Mouse (Mus musculus) CH12.LX (cell line): ENCODE results near the gene Traip.

Experiments used
- CTCF ChIP-seq, 2 experiments: IDR thresholded peaks in 1 of 2; conservative IDR thresholded peaks in 1 of 2; 2 replicates each; pipeline ENCODE4 v1.5.1; 2011 to 2012; ENCODE audit warnings: low read depth in 2 of 2, low read length in 2 of 2, improper control_type of control experiment in 1 of 2, inconsistent platforms in 1 of 2, mild to moderate bottlenecking in 1 of 2, moderate library complexity in 1 of 2
- ETS1 ChIP-seq: conservative IDR thresholded peaks from 2 replicates; pipeline ENCODE4 v1.6.1; 2012; ENCODE audit warnings: low read depth, mild to moderate bottlenecking, inconsistent platforms, low read length, improper control_type of control experiment, moderate library complexity
- HCFC1 ChIP-seq: IDR thresholded peaks from 2 replicates; pipeline ENCODE4 v1.6.1; 2012; ENCODE audit warnings: low read depth, mild to moderate bottlenecking, inconsistent platforms, low read length, improper control_type of control experiment
- JUND ChIP-seq: conservative IDR thresholded peaks from 2 replicates; pipeline ENCODE4 v1.6.1; 2011; ENCODE audit warnings: low read depth, low read length, improper control_type of control experiment
- MAX ChIP-seq: IDR thresholded peaks from 2 replicates; pipeline ENCODE4 v1.6.1; 2011; ENCODE audit warnings: low read length, improper control_type of control experiment
- POLR2A ChIP-seq: IDR thresholded peaks from 2 replicates; pipeline ENCODE4 v1.6.1; 2011; ENCODE audit warnings: low read depth, mild to moderate bottlenecking, improper control_type of control experiment, low read length
- TCF12 ChIP-seq: IDR thresholded peaks from 2 replicates; pipeline ENCODE4 v1.6.1; 2014; ENCODE audit warnings: low read depth, mild to moderate bottlenecking, inconsistent platforms, low read length, improper control_type of control experiment
- UBTF ChIP-seq: IDR thresholded peaks from 2 replicates; pipeline ENCODE4 v1.6.1; 2012; ENCODE audit warnings: low read depth, mild to moderate bottlenecking, inconsistent platforms, low read length, improper control_type of control experiment, moderate library complexity
- USF2 ChIP-seq: conservative IDR thresholded peaks from 2 replicates; pipeline ENCODE4 v1.6.1; 2011; ENCODE audit warnings: low read depth, low read length, improper control_type of control experiment

GRCm38 (mm10) chr9:107968531-107968930, 18.6 kb downstream of the Traip start:
- no peak for TF ChIP-seq UBTF
- no peak for TF ChIP-seq ETS1
- TF ChIP-seq CTCF (conservative IDR thresholded peaks at IDR 0.05 in 1 of 2, IDR thresholded peaks at IDR 0.05 in 1 of 2; ENCODE audit: low read depth in 2 of 2, low read length in 2 of 2): no peak
- no peak for TF ChIP-seq HCFC1
- TF ChIP-seq USF2: no peak
- no peak for TF ChIP-seq POLR2A
- TF ChIP-seq TCF12: no peak
- no peak for TF ChIP-seq MAX
- TF ChIP-seq JUND: no peak
